Mouse (Mus musculus) thymus, adult 2 months (tissue): ENCODE results near the gene Pias1. TPM values are rescaled to one million over a fixed set of nuclear protein-coding genes. Genes with fewer than 3 reads are reported as not detected.
A peak's percentile ranks its signal among the peaks of the same experiment; 100 is the strongest.

Experiments
- DNase-seq: peaks from one replicate; pipeline ENCODE4 v3.0.0; 2021
- H3K27ac ChIP-seq: fragments of 200-500 bp; 2 replicates; pipeline ENCODE4 v1.5.1; 2012; ENCODE audit warnings: low read length, control low read depth; ENCODE audit not compliant: control insufficient read depth, insufficient read depth
- H3K27me3 ChIP-seq: fragments of 200-500 bp; 2 replicates; pipeline ENCODE4 v1.6.1; 2012; ENCODE audit warnings: mild to moderate bottlenecking, low read length, moderate library complexity, mixed read lengths; ENCODE audit not compliant: control insufficient read depth, insufficient read depth
- H3K36me3 ChIP-seq: fragments of 200-500 bp; 2 replicates; pipeline ENCODE4 v1.6.1; 2012; ENCODE audit warnings: mild to moderate bottlenecking, low read length, moderate library complexity; ENCODE audit not compliant: control insufficient read depth, insufficient read depth
- H3K4me1 ChIP-seq: fragments of 200-500 bp; replicated peaks from 2 replicates; pipeline ENCODE4 v1.6.1; 2012; ENCODE audit warnings: low read length; ENCODE audit not compliant: control insufficient read depth, insufficient read depth
- H3K4me3 ChIP-seq: fragments of 200-500 bp; 2 replicates; pipeline ENCODE4 v1.5.1; 2012; ENCODE audit warnings: mild to moderate bottlenecking, low read length, control low read depth, moderate library complexity; ENCODE audit not compliant: control insufficient read depth, insufficient read depth
- CTCF ChIP-seq: fragments of 200-500 bp; IDR thresholded peaks from 2 replicates; pipeline ENCODE4 v1.5.1; 2012; ENCODE audit warnings: mild to moderate bottlenecking, control low read depth, low read length, moderate library complexity, borderline replicate concordance; ENCODE audit not compliant: control insufficient read depth, poor library complexity, insufficient read depth; ENCODE audit errors: extremely low read depth
- POLR2A ChIP-seq: fragments of 200-500 bp; IDR thresholded peaks from 2 replicates; pipeline ENCODE4 v1.6.1; 2012; ENCODE audit warnings: mild to moderate bottlenecking, low read length, control low read depth, moderate library complexity; ENCODE audit not compliant: control insufficient read depth, poor library complexity, insufficient read depth; ENCODE audit errors: extremely low read depth
- WGBS: fragments of 180-500 bp; shearing (Covaris S2); methylation state at CpG from one replicate; pipeline ENCODE4 v1.1.7; 2018; 5-methylcytosine and 5-hydroxymethylcytosine counted together
- polyA plus RNA-seq: library from polyadenylated mRNA; depleted of rRNA; stranded (reverse); fragments of >200 nt; gene quantifications from 2 replicates; pipeline ENCODE4 v1.2.3, GENCODE M21; 2012

Pias1 gene
- polyA plus RNA-seq, 1 experiment = 60.9 TPM

DNA sequence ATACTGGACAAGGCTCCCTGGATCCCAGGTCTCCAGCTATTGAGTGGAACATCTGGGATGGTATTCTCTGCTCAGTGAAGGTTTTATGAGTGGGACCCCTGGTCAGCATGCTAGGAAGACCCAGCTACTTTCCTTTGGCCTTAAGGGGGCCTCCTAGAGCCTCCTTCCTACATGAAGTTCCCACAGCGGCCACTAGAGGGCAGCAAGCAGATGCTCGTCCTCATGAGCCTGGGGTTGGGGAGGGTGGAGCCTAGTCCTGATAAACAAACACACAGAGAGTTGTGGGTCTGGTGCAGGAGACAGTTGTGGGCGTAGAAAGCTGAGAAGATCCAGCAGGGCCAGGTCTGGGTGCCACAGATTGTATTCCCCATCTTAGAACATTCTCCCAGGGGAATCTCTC is 140.0 kb downstream of the Pias1 start:
- 4% methylated on average over 3 of the region's 3 CpGs for WGBS
- H3K4me1 ChIP-seq = peaks cover 28% of the 10 kb centered on the region
- H3K27ac ChIP-seq = no peak overlapping the region

DNA sequence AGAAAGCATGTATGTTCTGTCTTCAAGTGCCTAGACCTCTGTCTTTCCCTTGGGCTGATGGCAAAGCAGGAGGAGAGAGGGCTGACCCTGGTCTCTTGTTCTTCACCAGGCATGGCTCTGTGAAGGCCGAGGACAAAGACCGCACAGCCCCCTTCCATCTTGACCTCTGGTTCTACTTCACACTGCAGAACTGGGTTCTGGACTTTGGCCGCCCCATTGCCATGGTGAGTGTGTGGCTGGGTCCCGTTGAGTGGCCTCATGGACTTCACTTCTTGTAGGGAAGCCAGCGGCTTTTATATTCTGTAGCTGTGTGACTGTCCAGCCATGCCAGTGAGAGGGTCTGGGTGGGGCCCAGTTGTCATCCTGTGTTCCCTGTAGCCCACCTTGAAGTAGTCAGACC is 143.3 kb downstream of the Pias1 start:
- 98% methylated on average over 5 of the region's 5 CpGs for WGBS
- DNase-seq = no peak
- H3K4me3 ChIP-seq = no peak overlapping the region
- TF ChIP-seq POLR2A (no peak), CTCF (no peak)
- H3K4me1 ChIP-seq = peaks cover 12% of the 10 kb centered on the region
- H3K36me3 ChIP-seq = no peaks in the 10 kb centered on the region
- no peaks in the 10 kb centered on the region for H3K27me3 ChIP-seq
- H3K27ac ChIP-seq = no peak overlapping the region

More for the DNA sequence above, 140.0 kb downstream of the Pias1 start:
- H3K4me3 ChIP-seq = no peak overlapping the region
- peak; percentile 87 for DNase-seq
- TF ChIP-seq CTCF (peak; percentile 99), POLR2A (no peak)
- H3K27me3 ChIP-seq = no peaks in the 10 kb centered on the region
- no peaks in the 10 kb centered on the region for H3K36me3 ChIP-seq

DNA sequence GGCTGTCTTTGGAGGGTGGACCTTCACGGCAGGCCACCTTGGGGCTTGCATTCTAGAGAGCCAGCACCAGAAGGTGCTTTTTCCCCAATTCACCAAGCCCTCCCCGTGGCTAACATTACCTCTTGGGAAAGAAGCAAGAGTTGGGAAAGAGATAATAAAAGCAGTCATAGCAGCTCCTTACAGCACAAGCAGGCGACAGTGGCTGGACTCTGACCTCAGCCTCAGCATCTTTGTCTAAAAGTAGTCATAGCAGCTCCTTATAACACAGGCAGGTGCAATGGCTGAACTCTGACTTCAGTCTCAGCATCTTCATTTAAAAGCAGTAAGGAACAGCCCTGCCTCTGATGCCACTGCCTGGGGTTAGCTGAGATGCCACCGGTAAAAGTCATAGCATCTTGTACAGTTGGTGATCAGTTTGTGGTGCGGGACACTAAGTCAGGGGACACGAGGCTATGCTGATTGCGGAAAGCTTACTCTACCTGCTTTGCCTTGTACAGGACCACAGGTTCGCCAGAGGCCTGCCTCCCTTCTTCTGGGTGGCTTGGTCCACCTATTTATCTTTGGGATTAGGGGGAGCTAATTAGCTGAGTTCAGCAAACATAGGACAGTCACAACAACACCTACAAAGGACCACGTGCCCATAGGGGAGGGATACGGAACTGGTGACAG is 144.2 kb downstream of the Pias1 start:
- WGBS = 94% methylated on average over 10 of the region's 10 CpGs
- Histone ChIP-seq H3K27ac (no peak overlapping the region), H3K27me3 (no peaks in the 10 kb centered on the region), H3K4me1 (peaks cover 16% of the 10 kb centered on the region), H3K36me3 (no peaks in the 10 kb centered on the region), H3K4me3 (no peak overlapping the region)
- DNase-seq = no peak
- TF ChIP-seq POLR2A (no peak), CTCF (no peak)

DNA sequence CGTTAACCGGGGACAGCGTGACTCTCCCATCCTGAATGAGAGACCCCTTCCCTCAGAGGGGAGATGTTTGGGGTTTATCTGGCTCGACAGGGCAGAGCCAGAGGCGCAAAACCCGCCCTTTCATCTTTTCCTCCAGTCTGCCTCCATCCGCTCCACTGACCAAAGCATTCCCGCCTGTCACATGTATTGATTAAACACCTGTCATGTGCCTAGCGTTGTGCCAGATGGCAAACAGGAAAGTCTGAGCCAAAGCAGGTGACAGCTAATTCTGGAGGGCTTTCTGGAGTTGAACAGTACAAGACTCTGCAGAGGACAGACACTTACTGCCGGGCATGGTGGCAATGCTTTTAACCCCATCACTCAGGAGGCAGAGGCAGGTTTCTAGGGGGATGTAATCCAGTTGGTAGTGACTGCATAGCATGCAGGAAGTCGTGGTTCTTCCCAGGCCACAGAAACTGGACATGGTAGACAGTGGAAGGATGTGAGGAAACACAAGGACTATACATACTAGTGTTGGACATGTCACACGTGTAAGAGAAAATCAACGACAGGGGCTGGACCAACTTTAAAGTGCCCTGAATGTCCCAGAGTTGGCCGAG is 148.5 kb downstream of the Pias1 start:
- Histone ChIP-seq H3K4me3 (peak overlapping the region; percentile 63), H3K27me3 (no peaks in the 10 kb centered on the region), H3K4me1 (peaks cover 20% of the 10 kb centered on the region), H3K27ac (peak overlapping the region; percentile 17; the same call in 1 of the 2 replicates), H3K36me3 (no peaks in the 10 kb centered on the region)
- TF ChIP-seq CTCF = 0 out of 2 replicates have a peak, but pooled peaks have one; percentile 3
- no peak for TF ChIP-seq POLR2A
- peak; percentile 31 for DNase-seq
- 20% methylated on average over 14 of the region's 14 CpGs for WGBS

DNA sequence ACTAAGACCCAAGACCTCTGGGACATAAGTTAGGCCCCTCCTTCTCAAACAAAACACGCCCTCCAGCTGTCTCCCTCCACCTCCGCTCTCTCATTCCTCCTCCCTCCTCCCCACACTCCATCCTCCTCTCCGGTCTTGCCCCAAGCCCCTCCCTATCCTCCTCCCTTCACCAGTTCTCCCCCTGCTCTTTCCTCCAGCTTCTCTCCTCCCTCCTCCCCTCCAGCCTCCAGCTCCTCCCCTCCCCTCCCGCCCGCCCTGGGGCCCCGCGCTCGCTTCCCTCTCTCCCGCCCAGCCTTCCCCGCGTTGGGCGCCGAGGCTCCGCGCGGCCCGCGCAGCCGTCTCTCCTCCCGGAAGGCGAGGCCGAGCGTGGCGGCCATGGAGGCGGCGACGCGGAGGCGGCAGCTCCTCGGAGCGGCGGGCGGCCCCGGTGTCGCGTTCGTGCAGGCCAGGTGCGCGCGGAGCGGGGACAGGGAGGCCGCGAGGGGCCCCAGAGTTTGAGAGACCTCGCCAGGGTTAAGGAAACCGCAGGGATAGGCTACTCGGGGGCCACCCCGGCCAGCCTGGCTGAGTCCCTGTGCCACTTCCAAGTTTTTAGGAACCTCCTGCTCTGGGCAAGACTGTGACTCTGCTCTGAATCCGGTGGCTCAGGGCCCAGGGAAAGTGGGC is 149.1 kb downstream of the Pias1 start, which contains the start of gene Cln6:
Gene Cln6 (plus strand): TSS at position 280 of the 666 bp plus-strand sequence.
- TF ChIP-seq POLR2A = no peak; the same call in 1 of the 2 replicates
- 0 out of 2 replicates have a peak, but pooled peaks have one; percentile 2 for TF ChIP-seq CTCF
- no peaks in the 10 kb centered on the region for H3K27me3 ChIP-seq
- under 1% methylated on average over 43 of the region's 48 CpGs for WGBS
- peaks cover 20% of the 10 kb centered on the region for H3K4me1 ChIP-seq
- H3K36me3 ChIP-seq = no peaks in the 10 kb centered on the region
- DNase-seq = peak; percentile 82
- peak within 1 kb of the TSS; percentile 63 for H3K4me3 ChIP-seq
- peak within 1 kb of the TSS; percentile 17; the same call in 1 of the 2 replicates for H3K27ac ChIP-seq

DNA sequence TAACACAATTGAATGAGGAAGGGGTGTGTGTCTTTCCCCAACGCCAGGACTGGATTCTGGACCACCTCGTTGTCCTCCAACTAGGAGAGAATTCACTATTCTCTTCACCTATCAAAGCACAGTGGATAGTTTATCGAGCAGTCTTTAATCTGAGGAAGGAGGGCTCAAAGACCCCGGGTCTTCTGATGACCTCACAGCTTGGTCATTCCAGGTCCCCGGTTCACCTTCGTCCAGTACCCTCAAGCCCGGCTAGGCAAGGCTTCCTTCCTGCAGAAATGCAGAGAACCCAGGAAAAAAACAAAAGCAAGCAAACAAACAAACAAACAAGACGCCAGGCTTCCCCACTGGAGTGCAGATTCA is 149.6 kb downstream of the Pias1 start:
- peaks cover 20% of the 10 kb centered on the region for H3K4me1 ChIP-seq
- TF ChIP-seq POLR2A (no peak), CTCF (no peak)
- H3K27me3 ChIP-seq = no peaks in the 10 kb centered on the region
- WGBS = 6% methylated on average over 8 of the region's 8 CpGs
- H3K27ac ChIP-seq = no peak overlapping the region
- H3K36me3 ChIP-seq = no peaks in the 10 kb centered on the region
- DNase-seq = no peak
- H3K4me3 ChIP-seq = peak overlapping the region; percentile 63
